Mouse (Mus musculus): Measurements from ENCODE around the gene BC034090. TPM values are rescaled to one million over a fixed set of nuclear protein-coding genes. Genes with fewer than 3 reads are reported as not detected.

Gene BC034090
- polyA plus RNA-seq, 1 experiment from 2014 or later, result 8.0 TPM

- H3K4me1 ChIP-seq (replicated peaks), result peaks cover 60% of the 10 kb centered on the region
- H3K4me3 ChIP-seq, result no peak overlapping the region
- no peaks in the 10 kb centered on the region for H3K9me3 ChIP-seq (replicated peaks)
- H3K27me3 ChIP-seq, result no peaks in the 10 kb centered on the region
- no peak overlapping the region for H3K9ac ChIP-seq
- no peak overlapping the region for H3K27ac ChIP-seq
- H3K36me3 ChIP-seq, result peaks cover 23% of the 10 kb centered on the region
- ATAC-seq (replicated peaks; ENCODE audit: insufficient number of reproducible peaks, insufficient read depth, low FRiP score, low read depth), result no peak
- H3K4me2 ChIP-seq, result no peak overlapping the region
- 63% methylated on average over 7 of the region's 7 CpGs for WGBS
These were observed 30.3 kb downstream of the BC034090 start for GRCm38 (mm10) chr1:155213912-155214311.

DNA sequence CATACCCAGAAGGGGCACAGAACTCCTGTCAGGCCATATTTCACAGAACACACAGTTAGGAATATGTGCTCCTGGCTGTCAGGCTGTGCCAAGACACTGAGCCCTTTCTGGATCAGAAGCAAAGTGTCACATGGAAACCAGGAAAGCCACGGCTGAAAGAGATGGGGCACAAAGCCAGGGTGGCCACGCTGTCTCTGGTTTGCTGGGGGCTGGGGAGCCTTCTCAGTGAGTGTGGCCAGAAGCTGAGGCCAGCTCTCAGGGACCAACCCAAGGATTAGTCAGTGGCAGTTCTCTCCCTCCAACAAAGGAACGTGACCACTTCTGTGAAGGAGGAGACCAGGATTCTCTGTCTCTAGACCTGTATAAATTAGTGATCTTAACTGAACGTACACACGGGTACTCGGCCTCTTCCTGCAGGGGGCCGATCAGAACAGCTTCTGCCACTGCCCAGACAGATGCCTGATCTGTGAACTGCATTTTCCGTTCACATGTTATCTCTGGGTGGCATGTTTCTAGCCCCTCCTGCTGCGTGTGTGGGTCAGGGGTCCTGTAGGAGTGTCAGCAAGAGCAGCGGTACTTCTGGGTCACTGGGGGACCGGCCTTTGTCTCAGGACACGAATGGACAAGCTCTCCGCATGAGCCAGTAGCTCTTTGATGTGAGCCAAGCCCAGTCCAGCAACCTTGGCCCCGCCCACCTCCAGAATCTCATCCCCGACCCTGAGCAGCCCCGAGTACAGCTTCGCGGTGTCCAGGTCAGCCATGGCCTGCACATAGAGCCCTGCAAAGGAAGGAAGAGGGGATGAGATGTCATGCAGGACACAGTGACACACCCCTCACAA is 31.1 kb downstream of the BC034090 start:
- H3K9ac ChIP-seq, result peak overlapping the region; percentile 19; the same call in 1 of the 2 replicates
- 0 out of 2 replicates have a peak overlapping the region, but pooled peaks have one; percentile 7 for H3K4me2 ChIP-seq
- 0 out of 2 replicates have a peak, but pooled peaks have one; percentile 8 for ATAC-seq (replicated peaks; ENCODE audit: insufficient number of reproducible peaks, insufficient read depth, low FRiP score, low read depth)
- H3K27ac ChIP-seq, result peak overlapping the region; percentile 55
- H3K9me3 ChIP-seq (replicated peaks), result no peaks in the 10 kb centered on the region
- H3K27me3 ChIP-seq, result no peaks in the 10 kb centered on the region
- peaks cover 58% of the 10 kb centered on the region for H3K4me1 ChIP-seq (replicated peaks)
- 26% methylated on average over 18 of the region's 18 CpGs for WGBS
- H3K4me3 ChIP-seq, result no peak overlapping the region
- peaks cover 21% of the 10 kb centered on the region for H3K36me3 ChIP-seq

- no peak overlapping the region for H3K4me3 ChIP-seq
- no peaks in the 10 kb centered on the region for H3K9me3 ChIP-seq (replicated peaks)
- H3K4me1 ChIP-seq (replicated peaks), result peaks cover 58% of the 10 kb centered on the region
- 0 out of 2 replicates have a peak overlapping the region, but pooled peaks have one; percentile 1 for H3K9ac ChIP-seq
- WGBS, result 48% methylated on average over 6 of the region's 6 CpGs
- H3K27me3 ChIP-seq, result no peaks in the 10 kb centered on the region
- no peak overlapping the region for H3K4me2 ChIP-seq
- H3K36me3 ChIP-seq, result peaks cover 17% of the 10 kb centered on the region
- H3K27ac ChIP-seq, result peak overlapping the region; percentile 55
- peak; percentile 60; the same call in 1 of the 2 replicates for ATAC-seq (replicated peaks; ENCODE audit: insufficient number of reproducible peaks, insufficient read depth, low FRiP score, low read depth)
These were observed 31.8 kb downstream of the BC034090 start for GRCm38 (mm10) chr1:155212493-155212892.

GRCm38 (mm10) chr1:155212081-155212480 is 32.2 kb downstream of the BC034090 start:
- 0 out of 2 replicates have a peak overlapping the region, but pooled peaks have one; percentile 1 for H3K9ac ChIP-seq
- ATAC-seq (replicated peaks; ENCODE audit: insufficient number of reproducible peaks, insufficient read depth, low FRiP score, low read depth), result no peak
- H3K4me2 ChIP-seq, result no peak overlapping the region
- H3K27ac ChIP-seq, result peak overlapping the region; percentile 55
- no peaks in the 10 kb centered on the region for H3K9me3 ChIP-seq (replicated peaks)
- H3K36me3 ChIP-seq, result peaks cover 15% of the 10 kb centered on the region
- no peaks in the 10 kb centered on the region for H3K27me3 ChIP-seq
- H3K4me3 ChIP-seq, result no peak overlapping the region
- peaks cover 58% of the 10 kb centered on the region for H3K4me1 ChIP-seq (replicated peaks)
- WGBS, result 39% methylated on average over 4 of the region's 4 CpGs

GRCm38 (mm10) chr1:155211017-155211416 is 33.2 kb downstream of the BC034090 start:
- Histone ChIP-seq H3K27me3 (no peaks in the 10 kb centered on the region), H3K27ac (no peak overlapping the region), H3K36me3 (peaks cover 4% of the 10 kb centered on the region; the same call in 1 of the 2 replicates), H3K9me3 (replicated peaks) (no peaks in the 10 kb centered on the region), H3K4me3 (no peak overlapping the region), H3K4me1 (replicated peaks) (peaks cover 65% of the 10 kb centered on the region), H3K4me2 (no peak overlapping the region), H3K9ac (no peak overlapping the region)
- no peak for ATAC-seq (replicated peaks; ENCODE audit: insufficient number of reproducible peaks, insufficient read depth, low FRiP score, low read depth)
- WGBS, result 25% methylated on average over 7 of the region's 7 CpGs

GRCm38 (mm10) chr1:155210011-155210763 is 34.1 kb downstream of the BC034090 start:
- no peak for ATAC-seq (replicated peaks; ENCODE audit: insufficient number of reproducible peaks, insufficient read depth, low FRiP score, low read depth)
- H3K9ac ChIP-seq, result no peak overlapping the region

GRCm38 (mm10) chr1:155207859-155208258 is 36.4 kb downstream of the BC034090 start:
- Histone ChIP-seq H3K36me3 (peaks cover 8% of the 10 kb centered on the region; the same call in 1 of the 2 replicates), H3K4me3 (no peak overlapping the region), H3K27me3 (no peaks in the 10 kb centered on the region), H3K4me1 (replicated peaks) (peaks cover 60% of the 10 kb centered on the region), H3K9me3 (replicated peaks) (no peaks in the 10 kb centered on the region), H3K9ac (no peak overlapping the region), H3K4me2 (no peak overlapping the region), H3K27ac (no peak overlapping the region)
- 76% methylated on average over 3 of the region's 3 CpGs for WGBS
- ATAC-seq (replicated peaks; ENCODE audit: insufficient number of reproducible peaks, insufficient read depth, low FRiP score, low read depth), result no peak

More at GRCm38 (mm10) chr1:155210011-155210763, 34.1 kb downstream of the BC034090 start:
- no peak overlapping the region for H3K27ac ChIP-seq
- H3K4me1 ChIP-seq (replicated peaks), result peaks cover 66% of the 10 kb centered on the region
- no peaks in the 10 kb centered on the region for H3K27me3 ChIP-seq
- no peaks in the 10 kb centered on the region for H3K9me3 ChIP-seq (replicated peaks)
- 0 out of 2 replicates have a peak, but pooled peaks cover 4% of the 10 kb centered on the region for H3K36me3 ChIP-seq
- H3K4me3 ChIP-seq, result no peak overlapping the region
- WGBS, result 72% methylated on average over 11 of the region's 11 CpGs
- no peak overlapping the region for H3K4me2 ChIP-seq

DNA sequence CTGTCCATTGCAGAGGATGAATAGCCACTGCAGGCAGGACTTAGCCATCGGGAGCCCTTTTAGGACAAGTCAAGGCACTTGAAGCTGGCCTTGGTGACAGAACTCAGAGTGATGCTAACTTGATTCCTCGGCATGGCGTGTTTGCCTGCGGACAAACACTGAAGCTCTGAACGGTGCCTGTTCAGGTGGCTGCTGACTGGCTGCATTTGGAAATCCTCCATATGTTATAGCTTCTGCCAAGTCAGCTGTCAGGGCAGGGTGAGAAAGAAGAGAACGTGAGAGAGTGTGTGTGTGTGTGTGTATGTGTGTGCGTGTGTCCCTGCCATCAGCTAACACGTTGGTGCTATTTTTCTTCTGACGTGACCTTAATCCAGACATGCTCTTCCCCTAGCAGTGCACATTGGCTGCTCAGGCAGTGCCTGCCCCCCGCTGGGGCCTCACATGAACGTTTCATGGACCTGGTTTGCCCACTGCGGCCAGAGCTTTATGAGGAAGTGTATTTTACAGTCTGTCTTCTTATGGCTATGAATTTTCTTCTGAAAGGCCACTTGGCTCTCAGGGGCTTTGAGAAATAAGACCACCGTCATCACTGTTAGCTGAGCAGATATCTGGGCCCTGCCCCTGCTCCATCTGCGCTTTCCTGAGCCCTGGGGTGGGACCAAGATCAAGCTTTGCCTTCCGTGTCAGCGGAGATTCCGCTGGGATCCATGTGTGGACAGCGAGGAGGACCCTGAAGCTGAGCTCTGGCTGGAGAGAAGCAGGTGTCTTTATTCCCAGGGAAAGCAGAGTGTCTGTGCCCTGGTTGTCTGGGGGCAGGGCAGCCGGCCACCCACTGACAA is 38.2 kb downstream of the BC034090 start:
- no peaks in the 10 kb centered on the region for H3K9me3 ChIP-seq (replicated peaks)
- H3K27me3 ChIP-seq, result no peaks in the 10 kb centered on the region
- peak overlapping the region; percentile 28; the same call in 1 of the 2 replicates for H3K9ac ChIP-seq
- peak overlapping the region; percentile 38 for H3K4me2 ChIP-seq
- ATAC-seq (replicated peaks; ENCODE audit: insufficient number of reproducible peaks, insufficient read depth, low FRiP score, low read depth), result peak; percentile 75
- WGBS, result 44% methylated on average over 19 of the region's 19 CpGs
- H3K4me3 ChIP-seq, result no peak overlapping the region
- H3K27ac ChIP-seq, result peak overlapping the region; percentile 84
- H3K36me3 ChIP-seq, result peaks cover 13% of the 10 kb centered on the region; the same call in 1 of the 2 replicates
- peaks cover 52% of the 10 kb centered on the region for H3K4me1 ChIP-seq (replicated peaks)

- no peak for ATAC-seq (replicated peaks; ENCODE audit: insufficient number of reproducible peaks, insufficient read depth, low FRiP score, low read depth)
- peaks cover 48% of the 10 kb centered on the region for H3K4me1 ChIP-seq (replicated peaks)
- no peaks in the 10 kb centered on the region for H3K9me3 ChIP-seq (replicated peaks)
- H3K36me3 ChIP-seq, result peaks cover 18% of the 10 kb centered on the region; the same call in 1 of the 2 replicates
- no peaks in the 10 kb centered on the region for H3K27me3 ChIP-seq
- H3K4me2 ChIP-seq, result 0 out of 2 replicates have a peak overlapping the region, but pooled peaks have one; percentile 38
- WGBS, result 52% methylated on average over 7 of the region's 7 CpGs
- H3K27ac ChIP-seq, result peak overlapping the region; percentile 84
- no peak overlapping the region for H3K9ac ChIP-seq
- no peak overlapping the region for H3K4me3 ChIP-seq
These were observed 38.9 kb downstream of the BC034090 start for GRCm38 (mm10) chr1:155205311-155205710.

GRCm38 (mm10) chr1:155204560-155205162 is 39.6 kb downstream of the BC034090 start:
- 55% methylated on average over 8 of the region's 8 CpGs for WGBS
- Histone ChIP-seq H3K4me3 (no peak overlapping the region), H3K36me3 (peaks cover 21% of the 10 kb centered on the region; the same call in 1 of the 2 replicates), H3K4me1 (replicated peaks) (peaks cover 41% of the 10 kb centered on the region), H3K9me3 (replicated peaks) (no peaks in the 10 kb centered on the region), H3K27me3 (no peaks in the 10 kb centered on the region), H3K27ac (no peak overlapping the region), H3K9ac (no peak overlapping the region), H3K4me2 (no peak overlapping the region)
- no peak for ATAC-seq (replicated peaks; ENCODE audit: insufficient number of reproducible peaks, insufficient read depth, low FRiP score, low read depth)
